ENCODE assay signal across 24 mouse cellular contexts in genomic region chr2:146625166-146625751, GRCm38 (mm10).
DNase-seq lines count a peak whose midpoint lies in the region; ATAC-seq lines count a peak whose summit lies in the region.
"Had no signal": no experiment of that assay in that cellular context is flagged by ENCODE, and none has a peak within 500 bp of the region (broad histone marks: within the 10 kb centered on the region; RNA-seq: fewer than 3 reads in every experiment).

No protein-coding gene starts in this region.

- no peak overlapping the region for H3K4me3 ChIP-seq in heart, embryonic 12.5 days
- H3K4me3 ChIP-seq in liver, embryonic 11.5 days (ENCODE audit: low read depth, low read length) = no peak overlapping the region
- no peak overlapping the region for H3K4me3 ChIP-seq in liver, embryonic 15.5 days (replicated peaks)
- H3K4me3 ChIP-seq: embryonic facial prominence, embryonic 15.5 days; erythroblast, embryonic 14.5 days; forebrain, embryonic 10.5 days; gastrocnemius, adult 2 months; hindbrain, embryonic 12.5 days had no signal

- no peaks in the 10 kb centered on the region for H3K9me3 ChIP-seq in heart, embryonic 12.5 days (replicated peaks)
- H3K9me3 ChIP-seq in liver, embryonic 11.5 days (ENCODE audit: control insufficient read depth, low read length) = no peaks in the 10 kb centered on the region
- H3K9me3 ChIP-seq in liver, embryonic 15.5 days (replicated peaks) = no peaks in the 10 kb centered on the region
- H3K9me3 ChIP-seq: embryonic facial prominence, embryonic 15.5 days; forebrain, embryonic 10.5 days; hindbrain, embryonic 12.5 days had no signal

- H3K27ac ChIP-seq in heart, embryonic 12.5 days (ENCODE audit: poor library complexity, severe bottlenecking) = no peak overlapping the region
- no peak overlapping the region for H3K27ac ChIP-seq in liver, embryonic 11.5 days (ENCODE audit: low read depth, low read length)
- H3K27ac ChIP-seq in liver, embryonic 15.5 days (replicated peaks) = no peak overlapping the region
- H3K27ac ChIP-seq: embryonic facial prominence, embryonic 15.5 days; forebrain, embryonic 10.5 days; gastrocnemius, adult 2 months; hindbrain, embryonic 12.5 days had no signal

- H3K27me3 ChIP-seq in heart, embryonic 12.5 days (replicated peaks) = 0 out of 2 replicates have a peak, but pooled peaks cover 2% of the 10 kb centered on the region
- no peaks in the 10 kb centered on the region; the same call in 1 of the 2 replicates for H3K27me3 ChIP-seq in liver, embryonic 11.5 days (replicated peaks; ENCODE audit: control insufficient read depth, insufficient read depth, low read length)
- H3K27me3 ChIP-seq in liver, embryonic 15.5 days = no peaks in the 10 kb centered on the region
- H3K27me3 ChIP-seq: embryonic facial prominence, embryonic 15.5 days had no signal

- 45% methylated on average over 5 of the region's 5 CpGs for WGBS in heart, embryonic 12.5 days
- 32% methylated on average over 5 of the region's 5 CpGs for whole genome bisulfite sequencing in liver, embryonic 11.5 days
- 34% methylated on average over 5 of the region's 5 CpGs for WGBS in liver, embryonic 15.5 days (ENCODE audit: insufficient replicate concordance)

- no peaks in the 10 kb centered on the region for H3K4me1 ChIP-seq in heart, embryonic 12.5 days (replicated peaks)
- peaks cover 4% of the 10 kb centered on the region; the same call in 1 of the 2 replicates for H3K4me1 ChIP-seq in liver, embryonic 11.5 days (replicated peaks; ENCODE audit: control insufficient read depth, insufficient read depth, low read length)
- peaks cover 10% of the 10 kb centered on the region for H3K4me1 ChIP-seq in liver, embryonic 15.5 days (replicated peaks)

- H3K4me2 ChIP-seq in heart, embryonic 12.5 days = no peak overlapping the region
- H3K4me2 ChIP-seq in liver, embryonic 11.5 days = no peak overlapping the region
- no peak overlapping the region for H3K4me2 ChIP-seq in liver, embryonic 15.5 days
- H3K4me2 ChIP-seq: embryonic facial prominence, embryonic 15.5 days; hindbrain, embryonic 12.5 days had no signal

- peak; percentile 31 for DNase-seq in heart, adult 11 months
- DNase-seq in ES-CJ7 (ENCODE audit: low read depth, low spot score) = peak; percentile 45
- no peak for DNase-seq in liver, embryonic 11.5 days (ENCODE audit: low spot score)
- no peak for DNase-seq in adipocyte (ENCODE audit: low spot score)
- DNase-seq in thymus, postnatal 36 days = no peak
- no peak for DNase-seq in adrenal gland, postnatal 14 days
- DNase-seq: adrenal gland, postnatal 36 days; B cell, adult 2 months; cerebellum, adult 2 months; cerebellum, postnatal 10 days; gastrocnemius, adult 2 months; gastrocnemius, postnatal 25 days; heart, postnatal 10 days; heart, postnatal 4 days had no signal

- ATAC-seq in heart, embryonic 12.5 days (ENCODE audit: insufficient number of reproducible peaks, low FRiP score) = no peak
- peak; percentile 62; the same call in 1 of the 2 replicates for ATAC-seq in liver, embryonic 11.5 days (replicated peaks; ENCODE audit: low FRiP score)
- peak; percentile 71 for ATAC-seq in liver, embryonic 15.5 days (ENCODE audit: insufficient read depth)
- ATAC-seq: CD4-positive, CD25-positive, alpha-beta regulatory T cell, adult 4 months; forebrain, embryonic 14.5 days; hindbrain, embryonic 16.5 days; Patski had no signal

- H3K9ac ChIP-seq in heart, embryonic 12.5 days = no peak overlapping the region
- H3K9ac ChIP-seq in liver, embryonic 11.5 days (ENCODE audit: low read depth, low read length) = no peak overlapping the region
- H3K9ac ChIP-seq in liver, embryonic 15.5 days = no peak overlapping the region
- H3K9ac ChIP-seq: embryonic facial prominence, embryonic 15.5 days; hindbrain, embryonic 12.5 days had no signal

- H3K36me3 ChIP-seq in heart, embryonic 12.5 days = no peaks in the 10 kb centered on the region
- no peaks in the 10 kb centered on the region for H3K36me3 ChIP-seq in liver, embryonic 11.5 days (ENCODE audit: control insufficient read depth, insufficient read depth, low read length)
- H3K36me3 ChIP-seq in liver, embryonic 15.5 days (replicated peaks) = no peaks in the 10 kb centered on the region
- H3K36me3 ChIP-seq: embryonic facial prominence, embryonic 15.5 days; forebrain, embryonic 10.5 days; hindbrain, embryonic 12.5 days had no signal

Comparison
In these comparisons a context has a peak if more than half of its experiments do, and no peak if none do; other contexts are left out.
1. DNase-seq: peak in heart, adult 11 months (single experiment) and ES-CJ7 (single experiment); none in liver, embryonic 11.5 days (single experiment), adipocyte (single experiment), thymus, postnatal 36 days (0 of 2) and adrenal gland, postnatal 14 days (single experiment).